Mouse (Mus musculus): ENCODE data around the gene Naa15.
"Not testable (repeated sequence)": the region's sequence is repeated elsewhere in the genome, so short reads cannot be mapped to it uniquely, and the experiment has no call there.

Gene Naa15

DNA sequence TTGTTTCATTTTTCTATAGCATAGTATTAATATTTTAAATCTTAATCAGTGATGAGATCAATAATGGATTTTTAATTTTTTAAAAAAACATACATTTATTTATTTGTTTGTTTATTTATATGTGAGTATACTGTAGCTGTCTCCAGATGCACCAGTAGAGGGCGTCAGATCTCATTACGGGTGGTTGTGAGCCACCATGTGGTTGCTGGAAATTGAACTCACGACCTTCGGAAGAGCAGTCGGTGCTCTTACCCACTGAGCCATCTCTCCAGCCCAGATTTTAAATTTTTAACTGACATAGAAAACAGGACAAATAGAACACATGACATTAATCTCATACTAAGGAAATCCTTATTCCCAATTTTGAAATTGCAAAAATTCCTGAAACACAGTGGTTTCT, 19.4 kb downstream of the Naa15 start:
- DNase-seq (ENCODE audit: low read depth, low spot score), result not testable (repeated sequence)

DNA sequence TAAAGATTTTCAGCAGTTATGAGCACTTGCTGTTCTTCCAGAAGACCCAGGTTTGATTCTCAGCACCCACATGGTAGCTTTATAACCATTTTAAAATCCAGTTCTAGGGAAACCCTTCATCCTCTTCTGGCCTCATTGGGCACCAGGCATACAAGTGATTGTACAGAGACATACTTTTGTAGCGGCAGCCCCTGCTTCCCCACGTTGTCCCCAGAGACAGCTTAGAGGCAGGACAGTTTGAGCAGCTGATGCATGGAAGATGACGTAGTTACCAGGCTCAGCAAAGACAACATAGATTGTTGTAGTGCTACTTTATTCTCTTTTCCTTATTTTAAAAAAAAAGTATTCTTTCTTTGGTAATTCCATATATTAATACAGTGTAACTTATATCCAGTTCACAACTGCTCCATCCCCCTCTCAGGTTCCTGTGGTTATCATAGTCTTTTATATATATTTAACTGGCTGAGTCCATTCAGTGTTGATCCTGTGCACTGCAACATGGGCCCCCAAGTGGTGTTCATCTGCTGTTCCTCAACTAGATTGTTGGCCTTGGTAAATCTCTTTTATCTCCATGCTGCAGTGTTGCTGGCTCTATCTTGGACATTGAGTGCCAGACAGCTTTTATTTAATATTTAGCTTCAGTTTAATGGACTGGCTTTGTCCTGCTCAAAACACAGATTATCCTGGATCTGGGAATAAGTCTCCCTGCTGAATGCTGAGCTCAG, 20.1 kb downstream of the Naa15 start:
- DNase-seq (ENCODE audit: low read depth, low spot score), result no peak

DNA sequence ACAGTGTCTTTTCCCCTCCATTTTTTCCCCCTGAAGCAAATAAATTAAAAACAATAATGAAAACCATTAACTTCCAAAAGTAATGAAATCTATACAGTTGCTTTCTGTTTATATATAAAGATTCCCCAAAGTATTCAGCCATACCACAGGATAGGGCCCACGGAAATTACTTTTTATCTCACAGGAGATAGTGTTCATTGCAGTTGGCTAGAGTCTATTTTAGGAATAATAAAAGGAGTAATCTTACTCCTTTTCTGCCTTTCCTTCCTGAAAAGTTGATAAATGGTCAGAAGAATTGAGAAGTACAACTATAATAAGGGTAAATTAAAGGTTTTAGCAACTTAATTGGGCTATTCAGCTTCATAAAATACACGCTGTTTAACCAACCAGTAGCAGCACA, 53.6 kb downstream of the Naa15 start:
- DNase-seq (ENCODE audit: low read depth, low spot score), result no peak

DNA sequence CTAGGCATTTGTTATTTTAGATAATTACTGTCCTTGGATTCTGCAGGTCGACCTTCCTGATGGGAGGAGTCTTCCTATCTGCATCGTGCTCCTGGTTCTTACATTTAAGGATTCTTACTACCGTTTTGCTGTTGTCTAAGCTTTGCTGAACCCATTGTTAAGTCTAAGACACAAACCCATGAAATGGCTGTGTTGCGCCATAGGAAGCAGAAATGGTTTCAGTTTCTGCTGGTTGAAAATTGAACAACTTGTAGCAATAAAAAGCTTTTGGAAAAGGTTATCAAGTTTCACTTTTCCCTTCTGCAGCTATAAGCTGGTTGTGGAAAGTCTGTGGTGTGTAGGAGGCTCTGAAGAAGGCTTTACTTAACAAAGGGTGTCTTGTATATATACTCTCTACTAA, 60.8 kb downstream of the Naa15 start:
- no peak for DNase-seq (ENCODE audit: low read depth, low spot score)

DNA sequence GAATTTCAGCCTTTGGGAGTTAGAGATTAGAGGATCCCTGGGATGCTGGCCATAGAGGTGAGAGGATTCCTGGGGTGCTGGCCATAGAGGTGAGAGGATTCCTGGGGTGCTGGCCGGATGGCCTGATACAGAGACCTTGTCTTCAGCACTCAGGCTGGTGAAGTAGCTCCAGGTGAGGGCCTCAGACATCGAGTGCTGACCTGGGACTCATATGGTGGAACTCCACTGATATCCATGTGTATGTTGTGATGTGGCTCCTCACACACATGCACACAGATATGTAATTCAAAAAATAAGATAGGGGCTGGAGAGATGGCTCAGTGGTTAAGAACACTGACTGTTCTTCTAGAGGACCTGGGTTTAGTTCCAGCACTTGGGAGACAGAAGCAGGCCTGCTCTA, 64.9 kb downstream of the Naa15 start:
- no peak for DNase-seq (ENCODE audit: low read depth, low spot score)

DNA sequence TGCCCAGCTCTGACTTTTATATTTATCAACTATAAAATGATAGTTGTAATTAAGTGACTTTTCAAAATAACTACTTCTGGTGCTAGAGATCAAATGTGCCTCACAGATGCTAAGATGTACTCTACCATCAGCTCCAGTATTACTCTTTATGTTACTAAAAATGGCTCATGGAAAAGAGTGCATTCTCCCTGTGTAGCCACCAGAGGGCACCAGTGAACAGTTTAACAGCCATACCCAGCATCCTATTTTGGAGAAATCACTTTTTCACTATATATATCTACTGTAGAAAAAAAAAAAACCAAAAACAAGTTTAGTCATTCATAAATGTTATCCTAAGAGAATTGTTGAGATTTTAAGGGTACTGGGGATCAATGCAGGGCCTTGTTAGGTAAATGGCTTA, 66.1 kb downstream of the Naa15 start:
- no peak for DNase-seq (ENCODE audit: low read depth, low spot score)

DNA sequence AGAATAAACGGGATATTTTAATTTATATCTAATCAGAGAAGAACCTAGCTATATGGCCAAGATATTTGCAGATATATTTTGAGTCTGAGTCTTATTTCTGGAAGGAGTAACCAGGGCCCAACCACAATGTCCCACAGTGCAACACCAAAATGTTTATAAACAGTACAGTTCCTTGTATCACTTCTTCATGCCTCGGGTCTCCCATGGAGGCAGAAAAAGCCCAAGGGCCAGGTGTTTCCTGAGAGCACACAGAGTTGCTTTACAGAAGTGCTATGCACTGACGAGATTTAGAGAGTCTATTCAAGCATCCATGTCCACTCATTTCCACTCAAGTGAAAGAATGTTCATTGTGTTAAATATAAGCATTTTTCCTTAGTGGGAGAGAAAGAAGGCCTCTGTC, 66.9 kb downstream of the Naa15 start:
- DNase-seq (ENCODE audit: low read depth, low spot score), result no peak

DNA sequence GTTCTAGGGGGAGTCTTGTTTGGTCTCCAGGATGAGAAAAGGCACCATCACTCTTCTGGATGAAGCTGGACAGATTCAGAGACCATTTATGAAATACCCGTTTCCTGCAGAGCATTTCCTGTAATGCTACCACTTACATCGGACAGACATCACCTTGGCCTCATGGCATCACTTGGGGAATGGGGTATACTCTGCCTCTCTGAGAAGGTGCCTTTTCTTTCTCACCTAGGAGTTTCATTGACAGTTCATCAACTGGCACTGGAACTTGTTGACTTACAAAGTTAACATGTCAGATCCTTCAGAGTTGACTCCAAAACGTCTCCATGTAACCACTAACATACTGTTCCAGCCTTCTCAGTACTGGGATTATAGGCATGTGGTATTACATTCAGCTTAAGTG, 67.8 kb downstream of the Naa15 start:
- no peak for DNase-seq (ENCODE audit: low read depth, low spot score)

DNA sequence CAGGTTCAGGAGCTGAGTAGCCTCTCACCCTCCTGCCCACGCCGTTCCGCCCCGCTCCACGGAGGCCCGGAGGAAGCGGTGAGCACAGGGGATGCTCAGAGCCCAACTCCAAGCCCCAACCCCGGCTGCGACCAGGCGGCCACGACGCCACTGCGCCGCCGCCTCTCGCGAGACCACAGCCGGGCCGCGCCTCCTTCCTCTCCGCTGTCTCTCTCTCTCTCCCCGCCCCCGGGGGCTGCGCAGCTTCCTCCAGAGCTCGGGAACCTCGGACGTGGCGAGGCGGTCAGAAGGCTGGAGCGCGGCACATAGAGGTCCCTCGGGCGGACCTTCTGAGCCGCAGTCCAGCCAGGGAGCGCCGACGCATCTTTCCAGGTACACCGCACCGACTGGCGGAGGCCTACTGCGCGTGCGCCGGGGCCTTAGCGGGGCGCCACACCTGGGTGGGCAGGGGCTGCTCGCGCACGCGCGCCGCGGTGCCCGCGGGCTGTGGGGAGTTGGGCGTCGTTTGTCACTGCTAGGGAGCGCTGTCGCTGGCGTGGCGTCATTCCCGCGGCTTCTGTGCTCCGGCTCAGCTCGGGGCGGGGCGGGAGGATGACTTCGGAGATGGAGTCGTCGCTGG, 68.9 kb downstream of the Naa15 start, which contains the start of gene Rab33b:
Gene Rab33b (plus strand): TSS at position 180 of the 619 bp plus-strand sequence.
- DNase-seq (ENCODE audit: low read depth, low spot score), result peak; percentile 98

DNA sequence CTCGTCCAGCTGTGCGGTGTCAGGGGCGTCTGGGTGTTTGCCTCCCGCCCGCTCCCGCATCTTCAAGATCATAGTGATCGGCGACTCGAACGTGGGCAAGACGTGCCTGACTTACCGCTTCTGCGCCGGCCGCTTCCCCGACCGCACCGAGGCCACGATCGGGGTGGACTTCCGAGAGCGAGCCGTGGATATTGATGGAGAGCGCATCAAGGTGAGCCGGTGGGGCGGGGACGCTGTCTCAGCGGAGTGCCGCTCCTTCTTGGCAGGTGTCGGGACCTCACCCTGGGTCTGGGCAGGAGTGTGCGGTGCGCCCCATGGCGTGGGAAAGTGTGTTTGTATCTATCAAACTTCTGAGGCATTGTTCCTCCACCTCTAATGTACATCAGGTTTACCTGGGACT, 69.4 kb downstream of the Naa15 start:
- no peak for DNase-seq (ENCODE audit: low read depth, low spot score)

DNA sequence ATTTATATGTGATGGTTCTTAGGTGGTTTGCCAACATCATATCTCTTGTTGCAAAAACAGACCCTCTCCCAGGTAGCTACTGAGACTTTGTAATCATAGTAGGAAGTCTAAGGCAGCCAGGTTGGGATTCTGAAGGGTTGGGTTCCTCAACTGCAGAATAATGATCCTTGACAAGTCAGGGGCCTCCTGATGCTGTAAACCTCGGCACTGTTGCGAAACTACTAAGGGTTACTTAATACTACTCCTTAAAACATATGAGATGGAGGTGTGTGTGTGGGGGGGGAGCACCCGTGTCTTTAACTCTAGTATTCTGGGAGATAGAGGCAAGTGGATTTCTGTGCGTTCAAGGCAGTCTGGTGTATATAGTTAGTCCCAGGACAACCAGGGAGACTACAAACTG, 70.4 kb downstream of the Naa15 start:
- no peak for DNase-seq (ENCODE audit: low read depth, low spot score)

DNA sequence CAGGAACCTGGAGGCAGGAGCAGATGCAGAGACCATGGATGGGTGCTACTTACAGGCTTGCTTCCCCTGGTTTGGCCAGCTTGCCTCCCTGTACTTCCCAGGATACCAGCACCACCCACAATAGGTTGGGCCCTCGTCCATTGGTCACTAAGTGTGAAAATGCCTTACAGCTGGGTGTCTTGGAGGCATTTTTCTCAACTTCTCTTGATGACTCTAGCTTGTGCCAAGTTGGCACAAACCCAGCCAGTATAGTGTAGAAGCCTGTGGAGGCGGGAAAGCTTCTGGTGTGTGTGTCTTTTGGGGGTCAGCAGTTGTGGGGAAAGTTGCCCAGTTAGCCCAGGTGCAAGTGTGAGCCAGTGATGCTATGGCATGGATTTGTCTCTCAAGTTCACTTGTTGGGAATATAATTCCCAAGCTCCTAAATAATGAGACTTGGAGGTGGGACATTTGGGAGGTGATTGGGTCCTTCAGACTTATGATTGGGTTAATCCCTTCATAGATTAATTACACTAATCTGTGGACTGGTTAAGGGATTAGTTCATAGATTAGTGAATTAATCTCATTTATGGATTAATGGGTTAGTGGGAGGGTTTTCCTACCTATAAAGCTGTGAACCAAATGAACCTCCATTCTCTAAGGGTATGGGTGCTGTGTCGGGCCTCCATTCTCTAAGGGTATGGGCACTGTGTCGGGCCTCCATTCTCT, 71.7 kb downstream of the Naa15 start:
- DNase-seq (ENCODE audit: low read depth, low spot score), result no peak

DNA sequence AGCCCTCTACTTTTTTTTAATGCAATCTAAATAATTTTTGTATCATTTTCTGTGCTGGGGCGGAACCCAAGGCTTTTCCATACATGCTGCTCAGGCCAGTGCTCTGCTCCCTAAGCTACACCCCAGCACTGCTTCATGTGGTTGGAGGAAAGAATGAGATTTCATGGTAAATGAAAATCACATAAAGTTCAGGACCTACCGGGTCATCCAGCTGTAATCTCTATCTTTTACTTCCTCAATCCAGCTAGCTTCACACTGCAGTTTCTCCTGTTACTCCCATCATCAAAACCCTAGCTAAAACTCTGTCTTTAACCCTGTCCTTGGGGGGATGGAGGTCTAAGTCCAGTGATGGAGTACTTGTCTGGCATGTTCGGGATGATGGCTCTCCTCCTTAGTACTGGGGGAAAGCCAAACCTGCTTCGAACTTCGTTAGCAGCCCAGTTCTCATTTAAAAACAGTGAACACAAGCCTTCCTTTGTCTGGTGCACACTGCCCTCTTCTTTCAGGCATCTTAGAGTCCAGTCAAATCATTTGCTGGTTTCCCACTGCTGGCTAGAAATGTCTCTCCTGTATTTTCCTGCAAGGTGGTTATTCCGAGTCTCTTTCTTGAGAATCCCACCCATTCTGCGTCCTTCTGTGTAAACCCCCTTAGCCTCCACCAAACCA, 75.3 kb downstream of the Naa15 start:
- no peak for DNase-seq (ENCODE audit: low read depth, low spot score)

DNA sequence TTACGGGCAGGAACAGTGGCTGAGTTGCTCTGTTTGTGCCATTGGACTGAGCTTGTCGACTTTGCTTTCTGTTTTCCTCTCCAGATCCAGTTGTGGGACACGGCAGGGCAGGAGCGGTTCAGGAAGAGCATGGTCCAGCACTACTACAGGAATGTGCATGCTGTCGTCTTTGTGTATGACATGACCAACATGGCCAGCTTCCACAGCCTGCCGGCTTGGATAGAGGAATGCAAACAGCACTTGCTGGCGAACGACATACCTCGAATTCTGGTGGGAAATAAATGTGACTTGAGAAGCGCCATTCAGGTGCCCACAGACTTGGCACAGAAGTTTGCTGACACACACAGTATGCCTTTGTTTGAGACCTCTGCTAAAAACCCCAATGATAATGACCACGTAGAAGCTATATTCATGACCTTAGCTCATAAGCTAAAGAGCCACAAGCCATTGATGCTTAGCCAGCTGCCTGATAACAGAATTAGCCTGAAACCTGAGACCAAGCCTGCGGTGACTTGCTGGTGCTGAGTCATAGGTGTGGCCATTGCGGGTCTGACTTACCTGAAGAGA, 78.4 kb downstream of the Naa15 start:
- no peak for DNase-seq (ENCODE audit: low read depth, low spot score)

DNA sequence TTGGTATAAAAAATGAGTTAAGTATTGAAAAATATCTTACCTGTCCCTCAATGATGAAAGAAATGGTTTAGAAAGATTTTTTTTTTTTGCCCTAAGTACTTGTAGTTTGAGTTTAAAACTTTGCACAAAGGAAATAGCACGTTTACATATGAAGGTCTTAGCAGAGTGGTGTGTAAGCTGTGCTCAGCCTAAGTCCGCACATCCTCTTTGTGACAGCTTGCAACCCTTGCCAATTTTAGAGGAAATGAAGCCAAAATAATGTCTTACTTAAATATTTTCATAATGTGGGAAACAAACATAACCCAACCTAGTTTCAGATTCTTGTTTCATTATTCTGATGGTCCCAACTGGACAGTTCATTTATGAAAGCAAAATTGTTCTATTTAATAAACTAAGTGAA, 79.5 kb downstream of the Naa15 start:
- no peak for DNase-seq (ENCODE audit: low read depth, low spot score)

DNA sequence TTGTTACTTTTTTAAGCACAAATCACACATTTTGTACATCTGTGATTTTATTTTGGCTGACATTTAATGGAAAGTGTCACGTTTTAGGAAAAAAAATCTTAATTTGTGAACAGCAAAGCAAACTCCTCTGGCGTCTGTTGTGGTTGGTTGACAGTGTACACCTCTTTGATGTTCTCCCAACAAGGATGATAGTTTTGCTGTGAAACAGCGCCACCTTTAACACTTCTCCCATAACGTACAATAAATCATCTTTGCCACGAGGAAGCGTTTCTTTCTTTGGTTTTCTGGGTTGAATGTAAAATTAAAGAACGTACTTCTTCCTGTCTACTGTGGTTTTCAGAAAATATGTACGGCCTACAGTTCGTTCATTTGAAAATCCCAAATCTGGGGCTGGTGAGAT, 80.7 kb downstream of the Naa15 start:
- DNase-seq (ENCODE audit: low read depth, low spot score), result no peak

DNA sequence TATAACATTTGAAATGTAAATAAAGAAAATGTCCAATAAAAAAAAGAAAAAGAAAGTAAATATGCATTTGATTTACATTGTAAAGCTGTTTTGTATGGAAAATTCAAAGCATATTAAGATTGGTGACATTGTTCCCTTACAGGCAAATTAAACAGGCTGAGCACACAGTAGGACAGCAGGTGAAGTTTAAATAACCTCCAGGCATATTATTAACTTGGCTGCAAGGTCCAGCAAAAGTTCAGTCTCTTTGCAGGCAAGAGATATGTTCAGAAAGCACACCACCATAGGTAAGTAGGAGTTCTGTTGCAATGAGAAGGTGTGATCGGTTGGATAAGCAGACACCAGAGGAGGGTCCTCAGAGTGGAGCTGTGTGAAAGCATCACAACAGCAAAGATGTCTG, 83.0 kb downstream of the Naa15 start:
- no peak for DNase-seq (ENCODE audit: low read depth, low spot score)

DNA sequence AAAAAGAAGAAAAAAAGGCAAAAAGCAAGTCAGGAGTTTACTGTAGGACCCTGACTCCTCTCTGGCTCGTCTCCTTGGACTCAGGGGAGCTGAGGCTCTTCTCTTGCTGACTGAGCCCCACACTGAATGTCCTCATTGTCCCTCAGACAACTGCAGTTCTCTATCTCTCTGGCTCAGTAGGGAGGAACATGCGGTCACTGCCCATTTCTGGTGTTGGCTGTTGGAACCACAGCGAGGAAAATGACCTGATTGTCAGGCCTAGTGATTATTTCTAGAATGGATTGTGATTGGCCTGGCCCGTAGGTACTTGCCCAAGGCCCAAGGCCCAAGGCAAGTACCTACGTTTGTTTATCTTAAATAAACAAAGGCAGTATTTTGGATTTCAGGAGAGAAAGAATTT, 83.7 kb downstream of the Naa15 start:
- DNase-seq (ENCODE audit: low read depth, low spot score), result no peak

DNA sequence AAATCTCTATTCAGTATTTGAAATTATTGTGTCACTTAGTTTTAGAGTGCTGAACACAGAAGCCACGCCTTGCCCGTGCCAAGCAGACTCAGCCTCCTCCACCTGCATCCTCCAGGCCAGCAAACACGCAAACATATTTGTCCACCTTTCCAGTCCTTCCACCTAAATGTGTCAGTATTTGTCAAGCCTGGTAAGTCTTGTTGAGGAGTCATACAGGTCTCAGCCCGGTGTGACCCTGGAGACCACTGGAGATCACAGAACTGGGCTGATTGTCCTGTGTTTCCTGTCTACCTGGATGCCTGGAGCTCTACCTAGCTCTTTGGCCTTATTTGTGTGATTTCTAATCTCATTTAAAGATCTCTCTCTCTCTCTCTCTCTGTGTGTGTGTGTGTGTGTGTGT, 84.9 kb downstream of the Naa15 start:
- no peak for DNase-seq (ENCODE audit: low read depth, low spot score)

DNA sequence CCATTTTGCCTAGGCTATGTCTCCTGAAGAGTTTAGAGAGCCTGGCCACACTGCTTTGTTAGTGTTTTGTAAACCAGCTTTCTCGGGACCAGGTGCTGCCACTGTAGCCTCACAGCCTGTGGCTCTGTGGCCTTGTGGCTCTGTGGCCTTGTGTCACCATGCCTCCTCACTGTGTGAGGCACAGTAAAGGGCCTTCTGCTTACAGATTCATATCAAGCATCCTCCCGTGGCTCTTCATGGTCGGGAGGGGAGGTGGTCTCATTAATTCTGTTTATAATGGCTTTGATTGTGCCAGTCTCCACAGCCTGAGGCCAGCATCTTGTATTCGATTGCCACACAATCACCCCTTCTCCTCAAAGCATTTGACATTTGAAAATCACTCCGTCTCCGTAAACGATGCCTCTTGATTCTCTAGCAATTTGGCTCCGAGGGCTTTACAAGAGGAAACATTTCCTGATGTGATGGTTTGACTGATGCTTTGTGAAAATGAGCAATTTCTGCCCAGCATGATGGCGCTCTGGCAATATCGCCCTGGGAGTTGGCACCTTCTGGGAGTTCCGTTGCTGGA, 89.5 kb downstream of the Naa15 start:
- no peak for DNase-seq (ENCODE audit: low read depth, low spot score)

DNA sequence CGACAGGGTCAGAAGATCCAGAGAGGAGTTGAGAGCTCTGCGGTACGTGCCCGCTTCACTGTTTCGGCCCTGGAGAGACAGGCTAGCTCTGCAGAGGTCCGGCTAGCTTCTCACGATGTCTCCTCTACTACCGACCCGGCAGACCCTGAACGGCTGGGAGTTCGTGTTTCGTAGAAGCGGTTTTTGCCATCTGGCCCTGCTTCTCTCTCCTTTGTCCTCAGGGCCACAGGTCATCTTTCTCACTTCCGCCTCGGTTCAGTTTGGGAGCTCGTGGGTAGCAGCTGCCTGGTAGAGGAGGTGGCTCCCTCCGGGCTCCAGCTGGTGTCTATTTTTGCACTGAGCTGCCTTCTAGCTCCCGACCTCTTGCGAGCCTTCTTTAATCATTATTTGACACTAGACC, 90.5 kb downstream of the Naa15 start:
- peak; percentile 41 for DNase-seq (ENCODE audit: low read depth, low spot score)

DNA sequence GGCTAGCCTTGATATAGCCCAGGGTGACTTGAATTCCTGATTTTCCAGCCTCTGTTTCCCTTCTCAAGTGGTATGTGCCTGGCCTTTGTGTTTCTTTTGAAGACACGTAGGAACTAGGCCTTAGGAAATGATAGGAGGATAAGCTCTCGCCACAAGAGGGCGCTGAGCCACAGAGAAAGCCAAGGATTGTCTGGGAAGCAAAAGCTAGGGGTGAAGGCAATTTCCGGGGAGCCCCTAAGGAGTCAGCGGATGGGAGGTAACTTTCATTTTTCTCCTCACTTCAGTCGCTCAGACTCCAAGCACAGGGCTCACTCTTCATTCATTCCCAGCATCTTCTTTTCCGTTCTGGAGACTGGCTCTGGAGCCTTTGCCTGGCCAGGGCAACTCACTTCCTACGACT, 96.0 kb downstream of the Naa15 start:
- peak; percentile 71 for DNase-seq (ENCODE audit: low read depth, low spot score)

Data from skeletal muscle tissue, adult 2 months (tissue).